Mouse (Mus musculus) heart, postnatal 0 days (tissue): ENCODE data around the gene Sec22b.

ENCODE experiments used
- CTCF ChIP-seq: IDR thresholded peaks from 2 replicates; pipeline ENCODE4 v1.5.1; 2016; ENCODE audit warnings: antibody characterized with exemption, control low read depth, low read depth
- EP300 ChIP-seq: IDR thresholded peaks from 2 replicates; pipeline ENCODE4 v1.6.1; 2016; ENCODE audit warnings: antibody characterized with exemption, low read depth

- no peak for TF ChIP-seq EP300
- TF ChIP-seq CTCF: no peak
These were observed 34.3 kb upstream of the Sec22b start for GRCm38 (mm10) chr3:97866696-97867095.
